Mouse (Mus musculus): Measurements from ENCODE around the gene Slc4a8.

DNA sequence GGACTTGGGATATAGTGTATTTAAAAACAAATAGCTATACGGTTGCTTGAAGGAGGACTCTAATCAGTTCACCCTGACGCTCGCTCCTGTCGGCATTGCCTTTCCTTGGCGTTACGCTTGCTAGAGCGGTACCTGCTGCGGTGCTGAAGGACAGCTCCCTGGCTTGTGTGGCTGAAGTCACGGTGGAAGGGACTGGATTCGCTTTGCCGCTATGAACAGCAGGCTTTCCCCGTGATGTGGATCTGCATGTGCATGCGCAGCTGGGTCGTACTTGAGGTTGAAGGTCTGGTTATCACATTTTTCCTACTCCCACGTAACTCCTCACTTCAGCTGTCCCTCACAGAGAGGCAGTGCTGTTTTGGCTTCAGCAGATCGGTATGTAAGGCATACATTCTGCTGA is 111.6 kb downstream of the Slc4a8 start:
- TF ChIP-seq EP300 (IDR thresholded peaks at IDR 0.05; ENCODE audit: low read depth) (no peak), CTCF (IDR thresholded peaks at IDR 0.05; ENCODE audit: low read depth) (no peak)

Data from liver, postnatal 0 days (tissue).